Mouse (Mus musculus) adrenal gland, postnatal 4 days (tissue): Measurements from ENCODE around the gene Hsd17b6. TPM values are rescaled to one million over a fixed set of nuclear protein-coding genes. Genes with fewer than 3 reads are reported as not detected.

ENCODE experiments used
- DNase-seq, 2 experiments: peaks; one replicate each; pipeline ENCODE4 v3.0.0; 2021 to 2022; ENCODE audit warnings: low spot score in 2 of 2, mixed read lengths in 2 of 2
- total RNA-seq, 2 experiments: library from RNA; stranded (reverse); gene quantifications; 2 replicates each; pipeline ENCODE4 v1.2.3; 2021

Gene Hsd17b6
- total RNA-seq, 2 experiments from 2014 or later, result 0.22 to 8.9 TPM

DNA sequence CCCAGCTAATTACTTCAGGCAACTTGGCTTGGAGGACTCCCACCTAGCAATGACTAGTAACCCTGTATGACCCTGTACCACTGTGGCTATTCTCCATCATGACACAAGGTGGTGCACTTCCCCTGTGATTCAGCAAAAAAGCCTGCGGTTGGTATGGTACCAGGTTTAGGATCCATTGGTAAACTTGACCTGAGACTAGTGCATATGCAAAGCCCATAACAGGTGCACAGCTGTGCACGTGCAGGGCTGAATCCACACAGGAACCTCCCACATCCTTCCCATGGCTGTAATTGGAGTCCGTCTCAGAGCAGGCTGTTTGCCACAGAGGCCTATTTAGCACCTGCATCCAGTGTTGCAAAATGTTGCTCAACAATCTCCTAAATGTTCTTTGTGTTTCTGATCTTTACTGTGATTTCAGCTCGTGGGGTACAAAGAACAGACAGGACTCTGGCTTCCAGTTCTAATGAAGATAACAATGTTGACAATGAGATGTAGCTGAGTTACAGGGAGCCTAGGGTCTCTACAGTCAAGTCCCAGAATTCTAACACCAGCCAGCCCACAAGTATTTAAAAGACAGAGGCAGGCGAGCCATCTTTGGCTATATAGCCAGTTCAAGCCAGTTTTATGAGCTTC lies 61.9 kb downstream of the Hsd17b6 start:
- no peak for DNase-seq

Other genes starting within 250 kb of the Hsd17b6 start
- 1 to 10 TPM; 1.3 to 1.9 TPM for gene Rdh1, start 247.9 kb downstream of the Hsd17b6 start, total RNA-seq
- gene Rdh16f1, start 247.8 kb downstream of the Hsd17b6 start, total RNA-seq, result 1 to 10 TPM; 2.3 to 2.5 TPM
- gene Rdh9, start 231.2 kb downstream of the Hsd17b6 start, total RNA-seq, result 1 to 10 TPM in 1 of 2 experiments, not detected in 1; 4.3 TPM
- 1 to 10 TPM in 1 of 2 experiments, under 1 TPM in 1; 0.28 to 2.1 TPM for gene Rdh16, start 206.5 kb downstream of the Hsd17b6 start, total RNA-seq
- gene Rdh19, start 157.7 kb downstream of the Hsd17b6 start, total RNA-seq, result 1 to 10 TPM in 1 of 2 experiments, under 1 TPM in 1; 0.23 to 7.3 TPM
- gene Rdh16f2, start 141.1 kb downstream of the Hsd17b6 start, total RNA-seq, result under 1 TPM; 0.82 to 0.90 TPM
- gene Rdh7, start 118.8 kb downstream of the Hsd17b6 start, total RNA-seq, result 10 to 100 TPM in 1 of 2 experiments, under 1 TPM in 1; 0.95 to 46.8 TPM
- under 1 TPM in 1 of 2 experiments, not detected in 1; 0.25 TPM for gene Sdr9c7, start 109.1 kb downstream of the Hsd17b6 start, total RNA-seq
- gene Prim1, start 7.6 kb upstream of the Hsd17b6 start, total RNA-seq, result 10 to 100 TPM; 22.3 to 26.6 TPM
- gene Naca, start 28.0 kb upstream of the Hsd17b6 start, total RNA-seq, result 100 to 1,000 TPM; 823 to 829 TPM
- gene Ptges3, start 51.3 kb upstream of the Hsd17b6 start, total RNA-seq, result 100 to 1,000 TPM; 152 to 160 TPM
- 1,000 to 10,000 TPM; 2,157 to 2,362 TPM for gene Atp5b, start 75.7 kb upstream of the Hsd17b6 start, total RNA-seq
- gene Baz2a, start 84.0 kb upstream of the Hsd17b6 start, total RNA-seq, result 10 to 100 TPM; 70.6 to 72.2 TPM
- 100 to 1,000 TPM in 1 of 2 experiments, 10 to 100 TPM in 1; 90.2 to 104 TPM for gene Rbms2, start 172.7 kb upstream of the Hsd17b6 start, total RNA-seq
- 1 to 10 TPM; 4.8 to 8.2 TPM for gene Gls2, start 186.8 kb upstream of the Hsd17b6 start, total RNA-seq
- 10 to 100 TPM; 23.2 to 25.9 TPM for gene Spryd4, start 204.2 kb upstream of the Hsd17b6 start, total RNA-seq
- gene Mip, start 218.2 kb upstream of the Hsd17b6 start, total RNA-seq, result not detected
- 10 to 100 TPM; 28.4 to 34.0 TPM for gene Timeless, start 224.5 kb upstream of the Hsd17b6 start, total RNA-seq
- 1 to 10 TPM in 1 of 2 experiments, not detected in 1; 4.7 TPM for gene Apon, start 246.5 kb upstream of the Hsd17b6 start, total RNA-seq